Mouse (Mus musculus) thymus, postnatal 0 days (tissue): ENCODE measurements at regions not wholly inside any gene's neighbourhood (a gene's known extent, or its start where the extent isn't known, plus 50 kb on each side); places are given as distances from the start of the nearest gene placed in this dataset.
"Not testable (repeated sequence)": the region's sequence is repeated elsewhere in the genome, so short reads cannot be mapped to it uniquely, and the experiment has no call there.

Experiments used
- DNase-seq: peaks from one replicate; pipeline ENCODE4 v3.0.0-alpha.2; 2015; ENCODE audit warnings: low spot score

GRCm38 (mm10) chr17:6853641-6854040, 71.1 kb upstream of the Ezr start:
- DNase-seq, result no peak

- peak; percentile 35 for DNase-seq
These were observed 69.8 kb upstream of the Ezr start for GRCm38 (mm10) chr17:6852177-6852947.

- no peak for DNase-seq
These were observed 67.9 kb upstream of the Ezr start for GRCm38 (mm10) chr17:6850513-6850912.

GRCm38 (mm10) chr17:6841781-6842465, 59.3 kb upstream of the Ezr start:
- not testable (repeated sequence) for DNase-seq

- DNase-seq, result no peak
These were observed 52.8 kb upstream of the Ezr start for GRCm38 (mm10) chr17:6835333-6835916.
